Comparison of ENCODE assay signal across 9 mouse cellular contexts in the genomic region with DNA sequence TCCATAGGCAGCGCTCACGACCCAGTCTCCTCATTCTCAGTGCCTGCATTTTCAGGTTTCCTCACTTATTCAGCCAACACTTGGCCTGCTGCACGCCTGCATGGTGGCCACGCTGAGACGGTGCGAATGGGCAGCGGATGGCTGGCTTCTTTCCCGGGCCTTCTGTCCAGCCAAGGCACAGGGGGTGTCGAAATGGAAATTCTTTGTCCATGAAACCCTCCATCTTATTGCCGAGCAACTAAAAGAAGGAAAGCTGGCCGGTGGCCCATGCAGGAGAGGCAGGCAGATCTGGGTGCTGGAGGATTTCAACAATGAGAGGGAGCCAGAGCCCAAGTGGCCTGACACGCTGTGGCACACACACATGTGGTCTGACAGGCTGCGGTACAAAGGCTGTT. TPM values are rescaled to one million over a fixed set of nuclear protein-coding genes. Genes with fewer than 3 reads are reported as not detected.
DNase-seq lines count a peak whose midpoint lies in the region; ATAC-seq and TF ChIP-seq lines count a peak whose summit lies in the region.
"Had no signal": no experiment of that assay in that cellular context is flagged by ENCODE, and none has a peak within 500 bp of the region (broad histone marks: within the 10 kb centered on the region; RNA-seq: fewer than 3 reads in every experiment).

No protein-coding gene starts in this region.

- peak; percentile 38 for ATAC-seq in frontal cortex, adult (ENCODE audit: low TSS enrichment)
- peak; percentile 91 for ATAC-seq in hindbrain, postnatal 0 days
- no peak for ATAC-seq in midbrain, embryonic 12.5 days (ENCODE audit: low FRiP score, low read depth)
- ATAC-seq in megakaryocyte-erythroid progenitor cell, adult 5-6 weeks (replicated peaks; ENCODE audit: low FRiP score, low TSS enrichment, poor library complexity, severe bottlenecking), result no peak

- H3K27ac ChIP-seq in hindbrain, postnatal 0 days, result peak overlapping the region; percentile 62
- H3K27ac ChIP-seq in midbrain, embryonic 12.5 days (replicated peaks), result peak overlapping the region; percentile 46; the same call in 1 of the 2 replicates
- H3K27ac ChIP-seq: liver, embryonic 14.5 days had no signal

- DNase-seq in Muller cell, postnatal 12 days (ENCODE audit: inconsistent ontology term), result peak; percentile 93
- DNase-seq in brain, embryonic 14.5 days (ENCODE audit: low read depth), result peak; percentile 95
- peak; percentile 89 for DNase-seq in hindbrain, postnatal 0 days (ENCODE audit: low spot score)
- DNase-seq in liver, result no peak
- DNase-seq in kidney, adult 11 months, result no peak

- 31% methylated on average over 13 of the region's 13 CpGs for WGBS in hindbrain, postnatal 0 days
- WGBS in midbrain, embryonic 12.5 days, result 65% methylated on average over 13 of the region's 13 CpGs

- H3K4me1 ChIP-seq in hindbrain, postnatal 0 days (ENCODE audit: insufficient read depth, low read length), result no peaks in the 10 kb centered on the region; the same call in 1 of the 2 replicates
- peaks cover 10% of the 10 kb centered on the region for H3K4me1 ChIP-seq in midbrain, embryonic 12.5 days

- H3K36me3 ChIP-seq in hindbrain, postnatal 0 days (ENCODE audit: insufficient read depth, low read length), result no peaks in the 10 kb centered on the region
- H3K36me3 ChIP-seq in midbrain, embryonic 12.5 days, result no peaks in the 10 kb centered on the region

- H3K27me3 ChIP-seq in hindbrain, postnatal 0 days (ENCODE audit: insufficient read depth, low read length), result no peaks in the 10 kb centered on the region
- H3K27me3 ChIP-seq in midbrain, embryonic 12.5 days, result no peaks in the 10 kb centered on the region

- TF ChIP-seq POLR2A in brain, embryonic 14.5 days (IDR thresholded peaks at IDR 0.05; ENCODE audit: borderline replicate concordance, extremely low read depth, insufficient read depth, insufficient read length, poor library complexity, severe bottlenecking), result no peak

- no peak for TF ChIP-seq CTCF in brain, embryonic 14.5 days (IDR thresholded peaks at IDR 0.05; ENCODE audit: borderline replicate concordance, extremely low read depth, insufficient read depth, insufficient read length)
- TF ChIP-seq CTCF in hindbrain, postnatal 0 days (IDR thresholded peaks at IDR 0.05; ENCODE audit: low read depth), result no peak

- no peak overlapping the region for H3K4me2 ChIP-seq in hindbrain, postnatal 0 days (ENCODE audit: low read depth, low read length)
- no peak overlapping the region for H3K4me2 ChIP-seq in midbrain, embryonic 12.5 days (replicated peaks)

- no peak overlapping the region for H3K4me3 ChIP-seq in hindbrain, postnatal 0 days (ENCODE audit: low read length)
- no peak overlapping the region for H3K4me3 ChIP-seq in midbrain, embryonic 12.5 days

- H3K9me3 ChIP-seq in hindbrain, postnatal 0 days (ENCODE audit: low read length), result no peaks in the 10 kb centered on the region
- H3K9me3 ChIP-seq in midbrain, embryonic 12.5 days, result no peaks in the 10 kb centered on the region

- no peak overlapping the region for H3K9ac ChIP-seq in hindbrain, postnatal 0 days (replicated peaks; ENCODE audit: low read length)
- no peak overlapping the region for H3K9ac ChIP-seq in midbrain, embryonic 12.5 days (replicated peaks)
- H3K9ac ChIP-seq: liver, embryonic 14.5 days had no signal

RNA-seq across cellular contexts. Expression of gene Fank1, which starts 10.8 kb away (rescaled TPM):
- 4.4 and 4.7 TPM in 2 replicates for polyA plus RNA-seq in brain, embryonic 14.5 days (2012; rRNA removed)
- 3.1 and 3.6 TPM in 2 replicates for total RNA-seq in hindbrain, postnatal 0 days (2014; rRNA removed)
- 6.0 and 6.6 TPM in 2 replicates for polyA plus RNA-seq in hindbrain, postnatal 0 days (2015; fragmentation: Nextera tagmentation; extraction: Ambion mirVana)
- polyA plus RNA-seq in midbrain, embryonic 12.5 days (2016; fragmentation: Nextera tagmentation; extraction: Ambion mirVana), result 2.2 and 2.6 TPM in 2 replicates
- total RNA-seq in megakaryocyte-erythroid progenitor cell, adult 5-6 weeks (2014; fragmentation: Nextera tagmentation), result not detected in 2 replicates
- total RNA-seq in megakaryocyte-erythroid progenitor cell, adult 5-6 weeks (2017), result not detected in 2 replicates

RNA-seq across cellular contexts. Expression of gene Dhx32, which starts 16.7 kb away (rescaled TPM):
- polyA plus RNA-seq in brain, embryonic 14.5 days (2012; rRNA removed), result 31.6 and 35.3 TPM in 2 replicates
- total RNA-seq in hindbrain, postnatal 0 days (2014; rRNA removed), result 45.6 and 49.3 TPM in 2 replicates
- polyA plus RNA-seq in hindbrain, postnatal 0 days (2015; fragmentation: Nextera tagmentation; extraction: Ambion mirVana), result 49.8 and 52.6 TPM in 2 replicates
- 61.1 and 65.8 TPM in 2 replicates for polyA plus RNA-seq in midbrain, embryonic 12.5 days (2016; fragmentation: Nextera tagmentation; extraction: Ambion mirVana)
- 19.6 and 25.9 TPM in 2 replicates for total RNA-seq in megakaryocyte-erythroid progenitor cell, adult 5-6 weeks (2014; fragmentation: Nextera tagmentation)
- 23.0 and 27.7 TPM in 2 replicates for total RNA-seq in megakaryocyte-erythroid progenitor cell, adult 5-6 weeks (2017)

RNA-seq across cellular contexts. Expression of gene Uros, which starts 56.0 kb away (rescaled TPM):
- 34.9 and 47.5 TPM in 2 replicates for polyA plus RNA-seq in brain, embryonic 14.5 days (2012; rRNA removed)
- 23.1 and 23.8 TPM in 2 replicates for total RNA-seq in hindbrain, postnatal 0 days (2014; rRNA removed)
- polyA plus RNA-seq in hindbrain, postnatal 0 days (2015; fragmentation: Nextera tagmentation; extraction: Ambion mirVana), result 35.4 and 38.2 TPM in 2 replicates
- 38.1 and 39.9 TPM in 2 replicates for polyA plus RNA-seq in midbrain, embryonic 12.5 days (2016; fragmentation: Nextera tagmentation; extraction: Ambion mirVana)
- total RNA-seq in megakaryocyte-erythroid progenitor cell, adult 5-6 weeks (2014; fragmentation: Nextera tagmentation), result 63.6 and 75.9 TPM in 2 replicates
- total RNA-seq in megakaryocyte-erythroid progenitor cell, adult 5-6 weeks (2017), result 42.4 and 82.1 TPM in 2 replicates

RNA-seq across cellular contexts. Expression of gene Bccip, which starts 56.7 kb away (rescaled TPM):
- 67.9 and 69.9 TPM in 2 replicates for polyA plus RNA-seq in brain, embryonic 14.5 days (2012; rRNA removed)
- total RNA-seq in hindbrain, postnatal 0 days (2014; rRNA removed), result 38.1 and 40.6 TPM in 2 replicates
- polyA plus RNA-seq in hindbrain, postnatal 0 days (2015; fragmentation: Nextera tagmentation; extraction: Ambion mirVana), result 105 and 109 TPM in 2 replicates
- 134 and 139 TPM in 2 replicates for polyA plus RNA-seq in midbrain, embryonic 12.5 days (2016; fragmentation: Nextera tagmentation; extraction: Ambion mirVana)
- total RNA-seq in megakaryocyte-erythroid progenitor cell, adult 5-6 weeks (2014; fragmentation: Nextera tagmentation), result 163 and 166 TPM in 2 replicates
- 224 and 247 TPM in 2 replicates for total RNA-seq in megakaryocyte-erythroid progenitor cell, adult 5-6 weeks (2017)

Comparison
In these comparisons a context has a peak if more than half of its experiments do, and no peak if none do; other contexts are left out.
1. DNase-seq: peak in Muller cell, postnatal 12 days (single experiment), brain, embryonic 14.5 days (single experiment) and hindbrain, postnatal 0 days (single experiment); none in liver (single experiment) and kidney, adult 11 months (single experiment).
2. ATAC-seq: peak in frontal cortex, adult (single experiment) and hindbrain, postnatal 0 days (single experiment); none in midbrain, embryonic 12.5 days (single experiment) and megakaryocyte-erythroid progenitor cell, adult 5-6 weeks (single experiment).